Mouse (Mus musculus) liver, embryonic 15.5 days (tissue): Measurements from ENCODE around the gene Afap1l2. TPM values are rescaled to one million over a fixed set of nuclear protein-coding genes. Genes with fewer than 3 reads are reported as not detected.
A peak's percentile ranks its signal among the peaks of the same experiment; 100 is the strongest.

Experiments used
- ATAC-seq: fragments of 200-750 bp; cut with Nextera tagmentation; 2 replicates; pipeline ENCODE4 v1.8.0; 2017; ENCODE audit warnings: moderate number of reproducible peaks, mild to moderate bottlenecking, moderate library complexity; ENCODE audit not compliant: insufficient read depth
- H3K27ac ChIP-seq: fragments of 300-500 bp; sonication (generic); replicated peaks from 2 replicates; pipeline ENCODE4 v1.5.1; 2015; ENCODE audit warnings: mild to moderate bottlenecking, inconsistent platforms
- H3K27me3 ChIP-seq: fragments of 300-500 bp; sonication (generic); 2 replicates; pipeline ENCODE4 v1.6.1; 2015; ENCODE audit warnings: mild to moderate bottlenecking, inconsistent platforms
- H3K36me3 ChIP-seq: fragments of 300-500 bp; sonication (generic); replicated peaks from 2 replicates; pipeline ENCODE4 v1.6.1; 2015; ENCODE audit warnings: moderate library complexity, mild to moderate bottlenecking, inconsistent platforms
- H3K4me1 ChIP-seq: fragments of 300-500 bp; sonication (generic); replicated peaks from 2 replicates; pipeline ENCODE4 v1.6.1; 2015; ENCODE audit warnings: inconsistent platforms
- H3K4me2 ChIP-seq: fragments of 300-500 bp; sonication (generic); 2 replicates; pipeline ENCODE4 v1.6.1; 2015; ENCODE audit warnings: moderate library complexity, mild to moderate bottlenecking, inconsistent platforms
- H3K4me3 ChIP-seq: fragments of 300-500 bp; sonication (generic); replicated peaks from 2 replicates; pipeline ENCODE4 v1.5.1; 2015; ENCODE audit warnings: mild to moderate bottlenecking, inconsistent platforms
- H3K9ac ChIP-seq: fragments of 300-500 bp; sonication (generic); 2 replicates; pipeline ENCODE4 v1.6.1; 2015; ENCODE audit warnings: moderate library complexity, mild to moderate bottlenecking, inconsistent platforms
- H3K9me3 ChIP-seq: fragments of 300-500 bp; sonication (generic); replicated peaks from 2 replicates; pipeline ENCODE4 v1.6.1; 2016; ENCODE audit warnings: inconsistent platforms
- WGBS: fragments of 180-500 bp; shearing (Covaris S2); methylation state at CpG from one replicate; pipeline ENCODE4 v1.1.7; 2015; ENCODE audit warnings: mixed read lengths; ENCODE audit not compliant: insufficient replicate concordance; 5-methylcytosine and 5-hydroxymethylcytosine counted together
- polyA plus RNA-seq: library from polyadenylated mRNA; unstranded; fragments of >200 nt; fragmentation: Nextera tagmentation; extraction: Ambion mirVana; gene quantifications from 2 replicates; pipeline ENCODE4 v1.2.1, GENCODE M21; 2015

Gene Afap1l2
- polyA plus RNA-seq, 1 experiment from 2014 or later = 1.0 TPM

DNA sequence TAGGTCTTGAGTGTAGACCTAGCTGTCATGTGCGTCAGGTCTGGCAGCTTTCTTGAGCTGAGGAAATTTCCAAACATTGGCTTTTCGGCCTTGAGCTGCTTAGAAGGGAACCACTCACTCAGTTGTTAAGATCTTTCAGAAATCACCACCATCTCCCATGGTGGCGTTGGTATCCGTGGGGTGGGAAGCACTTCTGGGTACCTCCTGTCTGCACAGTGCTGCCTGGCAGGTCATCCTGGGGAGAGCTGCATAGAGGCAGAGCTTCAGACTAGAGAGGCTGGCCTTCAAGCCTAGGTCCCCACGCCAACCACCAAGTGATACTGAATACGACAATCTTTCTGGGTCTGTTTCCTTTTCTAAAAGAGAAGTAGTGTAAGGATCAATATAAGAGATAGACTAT lies 21.4 kb upstream of the Afap1l2 start:
- Histone ChIP-seq H3K27me3 (no peaks in the 10 kb centered on the region), H3K4me3 (no peak overlapping the region), H3K4me1 (no peaks in the 10 kb centered on the region), H3K9me3 (no peaks in the 10 kb centered on the region), H3K9ac (no peak overlapping the region), H3K36me3 (no peaks in the 10 kb centered on the region), H3K27ac (no peak overlapping the region), H3K4me2 (no peak overlapping the region)
- ATAC-seq = no peak
- WGBS = 71% methylated on average over 6 of the region's 6 CpGs

DNA sequence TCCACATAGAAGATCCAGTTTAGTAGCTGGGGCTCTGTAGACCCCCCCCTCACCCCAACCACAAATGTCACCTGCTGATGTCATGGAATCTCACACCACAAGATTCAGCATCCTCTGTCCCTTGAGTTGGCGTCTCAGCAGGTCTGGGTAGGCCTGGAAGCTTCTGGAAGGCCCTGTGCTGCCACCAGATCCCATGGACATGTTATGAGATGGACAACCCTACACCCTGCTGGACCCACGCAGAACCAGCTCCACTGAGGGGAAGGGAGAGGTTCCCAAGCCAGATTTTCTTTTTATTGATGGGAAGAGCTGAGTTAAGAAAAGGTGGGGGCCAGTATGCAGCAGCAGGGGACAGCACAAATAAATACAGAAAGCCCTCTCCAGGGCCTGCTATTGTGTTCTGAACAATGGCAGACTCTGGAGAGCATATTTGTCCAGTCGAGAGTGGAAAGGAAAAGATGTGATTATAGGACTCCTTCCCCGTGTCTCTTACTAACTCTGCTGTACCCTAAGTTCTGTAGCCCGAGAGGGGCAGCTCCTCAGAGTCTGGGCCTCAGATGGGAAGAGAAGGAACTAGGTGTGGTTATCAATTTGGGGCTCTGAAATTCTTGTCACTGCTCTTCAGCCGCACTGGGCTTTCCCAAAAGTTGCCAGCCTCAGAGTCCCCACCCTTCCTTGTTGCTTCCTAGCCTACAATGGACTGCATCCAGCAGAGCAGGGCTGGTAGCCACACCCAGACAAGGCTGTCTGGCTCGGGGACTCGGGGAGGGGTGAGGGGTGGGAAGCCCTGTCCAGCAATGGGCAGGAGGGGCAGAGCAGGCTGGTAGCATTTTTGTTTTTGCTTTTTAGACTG lies 20.5 kb upstream of the Afap1l2 start:
- H3K36me3 ChIP-seq = no peaks in the 10 kb centered on the region
- H3K27ac ChIP-seq = no peak overlapping the region
- no peaks in the 10 kb centered on the region for H3K4me1 ChIP-seq
- WGBS = 29% methylated on average over 8 of the region's 8 CpGs
- no peaks in the 10 kb centered on the region for H3K27me3 ChIP-seq
- H3K4me3 ChIP-seq = no peak overlapping the region
- H3K4me2 ChIP-seq = no peak overlapping the region
- no peak for ATAC-seq
- no peak overlapping the region for H3K9ac ChIP-seq
- no peaks in the 10 kb centered on the region for H3K9me3 ChIP-seq

GRCm38 (mm10) chr19:57026501-57026900 lies 18.5 kb upstream of the Afap1l2 start:
- H3K27me3 ChIP-seq = no peaks in the 10 kb centered on the region
- no peak overlapping the region for H3K4me2 ChIP-seq
- H3K9ac ChIP-seq = no peak overlapping the region
- WGBS = 51% methylated on average over 4 of the region's 4 CpGs
- H3K36me3 ChIP-seq = no peaks in the 10 kb centered on the region
- no peaks in the 10 kb centered on the region for H3K9me3 ChIP-seq
- no peaks in the 10 kb centered on the region for H3K4me1 ChIP-seq
- no peak for ATAC-seq
- no peak overlapping the region for H3K4me3 ChIP-seq
- no peak overlapping the region for H3K27ac ChIP-seq

DNA sequence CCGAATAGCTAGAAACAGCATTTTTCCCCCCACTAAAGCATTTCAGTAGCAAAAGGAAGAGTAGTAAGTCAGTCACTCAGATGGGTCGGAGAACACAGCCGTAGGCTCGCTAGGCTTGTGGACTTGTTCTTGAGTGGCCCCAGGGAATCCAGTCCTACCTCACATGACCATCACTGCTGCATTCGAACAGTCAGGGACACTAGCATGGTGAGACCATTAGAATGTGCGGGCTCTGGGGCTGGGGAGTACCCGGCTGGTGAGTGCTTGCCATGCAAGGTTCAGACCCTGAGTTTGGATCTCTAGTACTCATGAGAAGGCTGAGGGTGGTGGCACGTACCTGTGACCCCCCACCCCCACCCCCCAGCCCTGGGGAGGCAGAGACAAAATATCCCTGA lies 9.8 kb upstream of the Afap1l2 start:
- no peaks in the 10 kb centered on the region for H3K36me3 ChIP-seq
- no peak overlapping the region for H3K27ac ChIP-seq
- H3K9me3 ChIP-seq = no peaks in the 10 kb centered on the region
- no peak overlapping the region for H3K4me2 ChIP-seq
- ATAC-seq = no peak
- H3K27me3 ChIP-seq = peaks cover 9% of the 10 kb centered on the region; the same call in 1 of the 2 replicates
- no peak overlapping the region for H3K4me3 ChIP-seq
- 54% methylated on average over 8 of the region's 8 CpGs for WGBS
- H3K4me1 ChIP-seq = no peaks in the 10 kb centered on the region
- no peak overlapping the region for H3K9ac ChIP-seq

GRCm38 (mm10) chr19:57016995-57017784 lies 9.2 kb upstream of the Afap1l2 start:
- Histone ChIP-seq H3K9ac (no peak overlapping the region), H3K4me2 (no peak overlapping the region)

GRCm38 (mm10) chr19:57014808-57015207 lies 6.8 kb upstream of the Afap1l2 start:
- Histone ChIP-seq H3K36me3 (no peaks in the 10 kb centered on the region), H3K27me3 (peaks cover 13% of the 10 kb centered on the region), H3K27ac (no peak overlapping the region), H3K4me1 (no peaks in the 10 kb centered on the region), H3K9ac (no peak overlapping the region), H3K9me3 (no peaks in the 10 kb centered on the region), H3K4me2 (no peak overlapping the region), H3K4me3 (no peak overlapping the region)
- no peak for ATAC-seq
- WGBS = 65% methylated on average over 3 of the region's 3 CpGs

More at GRCm38 (mm10) chr19:57016995-57017784, 9.2 kb upstream of the Afap1l2 start:
- Histone ChIP-seq H3K4me3 (no peak overlapping the region), H3K36me3 (no peaks in the 10 kb centered on the region), H3K27ac (no peak overlapping the region), H3K27me3 (peaks cover 9% of the 10 kb centered on the region; the same call in 1 of the 2 replicates), H3K4me1 (no peaks in the 10 kb centered on the region), H3K9me3 (no peaks in the 10 kb centered on the region)
- 14% methylated on average over 15 of the region's 15 CpGs for WGBS
- ATAC-seq = no peak

- peaks cover 28% of the 10 kb centered on the region for H3K27me3 ChIP-seq
- H3K4me3 ChIP-seq = no peak overlapping the region
- no peak overlapping the region for H3K9ac ChIP-seq
- WGBS = 43% methylated on average over 6 of the region's 6 CpGs
- no peaks in the 10 kb centered on the region for H3K36me3 ChIP-seq
- ATAC-seq = no peak
- no peak overlapping the region for H3K4me2 ChIP-seq
- H3K27ac ChIP-seq = no peak overlapping the region
- H3K4me1 ChIP-seq = no peaks in the 10 kb centered on the region
- no peaks in the 10 kb centered on the region for H3K9me3 ChIP-seq
Observed at GRCm38 (mm10) chr19:57013271-57013677, 5.2 kb upstream of the Afap1l2 start.

DNA sequence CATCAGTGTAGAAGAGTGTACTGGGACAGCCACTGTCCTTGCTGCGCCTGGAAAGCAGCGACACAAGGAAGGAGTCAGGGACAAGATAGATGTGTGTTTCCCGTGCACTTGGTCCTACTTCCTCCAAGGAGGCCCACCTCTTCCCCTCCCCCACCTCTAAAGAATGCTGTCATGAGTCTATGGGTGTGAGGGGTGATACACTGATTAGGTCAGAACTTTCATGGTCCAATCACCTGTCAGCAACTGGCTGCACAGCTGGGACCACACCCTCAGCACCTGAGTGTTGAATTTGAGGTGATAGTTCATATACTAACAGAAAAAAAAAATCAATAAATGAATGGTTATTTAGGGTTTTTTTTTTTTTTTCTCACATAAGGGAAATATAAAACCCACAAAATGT lies 4.0 kb upstream of the Afap1l2 start:
- Histone ChIP-seq H3K27ac (no peak overlapping the region), H3K4me2 (no peak overlapping the region), H3K4me1 (no peaks in the 10 kb centered on the region), H3K27me3 (peaks cover 32% of the 10 kb centered on the region), H3K9me3 (no peaks in the 10 kb centered on the region), H3K36me3 (no peaks in the 10 kb centered on the region), H3K9ac (no peak overlapping the region), H3K4me3 (no peak overlapping the region)
- ATAC-seq = no peak
- 18% methylated on average over 3 of the region's 3 CpGs for WGBS

DNA sequence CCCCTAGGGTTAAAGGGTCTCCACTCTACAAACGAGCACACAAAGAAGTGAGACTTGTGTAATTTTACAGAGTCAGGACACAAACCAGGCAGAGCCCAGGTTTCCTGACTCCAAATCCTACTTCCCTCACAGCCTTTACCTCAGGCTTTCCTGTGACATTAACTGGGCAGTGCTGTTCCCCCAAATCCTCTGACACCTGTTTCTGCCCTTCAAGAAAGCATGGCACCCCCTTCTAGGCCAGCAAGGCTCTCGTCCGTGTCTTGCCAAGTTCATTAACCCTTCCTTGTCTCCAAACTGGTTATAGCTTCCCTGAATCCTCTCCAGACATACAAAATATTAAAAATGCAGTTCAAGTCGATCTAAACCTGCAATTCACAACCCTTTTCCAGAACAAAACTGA lies 2.0 kb upstream of the Afap1l2 start:
- H3K9me3 ChIP-seq = no peaks in the 10 kb centered on the region
- no peak for ATAC-seq
- H3K27ac ChIP-seq = no peak overlapping the region
- no peak overlapping the region for H3K4me3 ChIP-seq
- no peaks in the 10 kb centered on the region for H3K36me3 ChIP-seq
- WGBS = 39% methylated on average over 4 of the region's 4 CpGs
- no peak overlapping the region for H3K4me2 ChIP-seq
- H3K9ac ChIP-seq = no peak overlapping the region
- H3K4me1 ChIP-seq = no peaks in the 10 kb centered on the region
- H3K27me3 ChIP-seq = peaks cover 45% of the 10 kb centered on the region

DNA sequence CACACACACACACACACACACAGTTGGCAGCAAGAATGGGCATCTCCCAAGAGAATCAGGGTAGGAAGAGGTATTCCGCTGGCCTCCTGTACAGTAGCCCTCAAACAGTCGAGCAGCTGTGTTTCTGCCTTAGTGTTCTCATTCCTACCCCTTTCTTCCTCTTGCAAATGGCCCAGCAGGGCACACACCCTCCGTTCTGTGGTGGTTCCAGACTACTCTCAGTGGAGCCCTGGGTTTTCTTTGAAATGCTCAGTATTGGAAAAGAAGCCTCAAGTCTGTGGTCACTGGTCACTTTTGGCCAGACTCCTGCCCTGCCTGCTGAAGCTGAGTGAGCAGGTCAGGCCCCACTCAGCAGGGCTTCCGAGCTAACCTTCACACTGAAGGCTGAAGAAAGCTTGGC lies 1.6 kb upstream of the Afap1l2 start:
- no peak overlapping the region for H3K9ac ChIP-seq
- WGBS = 53% methylated on average over 4 of the region's 4 CpGs
- H3K27ac ChIP-seq = no peak overlapping the region
- peaks cover 46% of the 10 kb centered on the region for H3K27me3 ChIP-seq
- H3K4me2 ChIP-seq = no peak overlapping the region
- no peak for ATAC-seq
- H3K9me3 ChIP-seq = no peaks in the 10 kb centered on the region
- H3K4me3 ChIP-seq = no peak overlapping the region
- H3K4me1 ChIP-seq = no peaks in the 10 kb centered on the region
- H3K36me3 ChIP-seq = no peaks in the 10 kb centered on the region

- no peak overlapping the region for H3K27ac ChIP-seq
- peak overlapping the region; percentile 62; the same call in 1 of the 2 replicates for H3K4me2 ChIP-seq
- H3K27me3 ChIP-seq = peaks cover 52% of the 10 kb centered on the region
- no peaks in the 10 kb centered on the region for H3K9me3 ChIP-seq
- no peaks in the 10 kb centered on the region for H3K36me3 ChIP-seq
- 60% methylated on average over 16 of the region's 16 CpGs for WGBS
- H3K4me3 ChIP-seq = peak overlapping the region; percentile 48
- H3K9ac ChIP-seq = no peak overlapping the region
- ATAC-seq = no peak
- H3K4me1 ChIP-seq = no peaks in the 10 kb centered on the region
Observed at GRCm38 (mm10) chr19:57007291-57007690, 737 bp downstream of the Afap1l2 start.
